In the genomic region with DNA sequence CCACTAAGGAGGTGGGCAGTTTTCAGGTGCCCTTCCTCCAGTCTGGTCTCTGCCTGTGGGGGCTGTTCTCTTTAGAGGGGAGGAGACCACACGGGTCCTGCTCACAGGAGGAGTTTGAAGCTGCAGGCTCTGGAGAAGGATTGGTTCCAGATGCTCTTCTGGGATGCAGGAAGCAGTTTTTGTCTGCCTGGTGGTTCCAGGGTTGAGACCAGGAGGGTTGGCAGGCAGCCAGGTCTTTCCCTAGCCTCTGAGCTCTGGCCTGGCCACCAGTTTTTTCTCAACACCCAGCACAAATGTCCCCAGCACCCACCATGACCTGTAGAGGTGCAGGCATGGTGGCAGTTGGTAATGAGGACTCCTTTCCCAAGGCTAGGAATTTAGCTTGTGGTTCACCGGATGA, we compare ENCODE assay signal across 8 mouse cellular contexts.
DNase-seq lines count a peak whose midpoint lies in the region; ATAC-seq and TF ChIP-seq lines count a peak whose summit lies in the region.

No protein-coding gene starts in this region.

- 45% methylated on average over 2 of the region's 2 CpGs for WGBS in cerebellum, adult 2 months
- 27% methylated on average over 2 of the region's 2 CpGs for WGBS in lung, embryonic 15.5 days
- WGBS in stomach, postnatal 0 days, result 29% methylated on average over 2 of the region's 2 CpGs

- DNase-seq in cerebellum, adult 2 months, result peak; percentile 52 to 54
- DNase-seq in cerebellum, postnatal 4 days (ENCODE audit: low spot score in 2 of 2), result no peak
- DNase-seq in lung, postnatal 36 days, result no peak
- peak; percentile 80 for DNase-seq in kidney, postnatal 10 days
- no peak for DNase-seq in stomach, postnatal 0 days (ENCODE audit: low spot score)
- DNase-seq in left cerebral cortex, adult 11 months (ENCODE audit: low spot score), result no peak

- peaks cover 61% of the 10 kb centered on the region for H3K4me1 ChIP-seq in cerebellum, adult 2 months (ENCODE audit: control insufficient read depth, insufficient read depth, low read length)
- peaks cover 87% of the 10 kb centered on the region for H3K4me1 ChIP-seq in lung, embryonic 15.5 days
- H3K4me1 ChIP-seq in stomach, postnatal 0 days (replicated peaks; ENCODE audit: control insufficient read depth, insufficient read depth), result peaks cover 18% of the 10 kb centered on the region

- no peak overlapping the region for H3K4me3 ChIP-seq in cerebellum, adult 2 months (replicated peaks; ENCODE audit: insufficient read depth, low read depth, low read length)
- no peak overlapping the region for H3K4me3 ChIP-seq in lung, embryonic 15.5 days
- H3K4me3 ChIP-seq in stomach, postnatal 0 days (ENCODE audit: low read depth, low read length), result no peak overlapping the region

- TF ChIP-seq POLR2A in cerebellum, adult 2 months (IDR thresholded peaks at IDR 0.05; ENCODE audit: borderline replicate concordance, insufficient read depth, low read length), result no peak

- no peak overlapping the region for H3K9ac ChIP-seq in lung, embryonic 15.5 days
- no peak overlapping the region for H3K9ac ChIP-seq in stomach, postnatal 0 days (ENCODE audit: low read length)

- ATAC-seq in lung, embryonic 15.5 days (ENCODE audit: borderline replicate concordance, extremely low read depth, low FRiP score, low TSS enrichment), result no peak
- no peak for ATAC-seq in stomach, postnatal 0 days (ENCODE audit: low FRiP score, low TSS enrichment)
- no peak for ATAC-seq in granulocyte monocyte progenitor cell, adult 5-6 weeks (replicated peaks; ENCODE audit: poor library complexity, severe bottlenecking)

- H3K27ac ChIP-seq in cerebellum, adult 2 months (ENCODE audit: insufficient read depth, low read length), result peak overlapping the region; percentile 41; the same call in 1 of the 2 replicates
- peak overlapping the region; percentile 46 for H3K27ac ChIP-seq in lung, embryonic 15.5 days
- 0 out of 2 replicates have a peak overlapping the region, but pooled peaks have one; percentile 30 for H3K27ac ChIP-seq in stomach, postnatal 0 days (replicated peaks)

- H3K9me3 ChIP-seq in lung, embryonic 15.5 days, result no peaks in the 10 kb centered on the region
- H3K9me3 ChIP-seq in stomach, postnatal 0 days (ENCODE audit: control insufficient read depth, low read length), result no peaks in the 10 kb centered on the region

- no peaks in the 10 kb centered on the region for H3K36me3 ChIP-seq in lung, embryonic 15.5 days
- H3K36me3 ChIP-seq in stomach, postnatal 0 days (ENCODE audit: control insufficient read depth, insufficient read depth, low read length), result no peaks in the 10 kb centered on the region

- no peaks in the 10 kb centered on the region for H3K27me3 ChIP-seq in cerebellum, adult 2 months (ENCODE audit: control insufficient read depth, insufficient read depth, low read length)
- H3K27me3 ChIP-seq in lung, embryonic 15.5 days, result no peaks in the 10 kb centered on the region
- no peaks in the 10 kb centered on the region for H3K27me3 ChIP-seq in stomach, postnatal 0 days (ENCODE audit: control insufficient read depth, insufficient read depth, low read length)

- no peak for TF ChIP-seq EP300 in stomach, postnatal 0 days (optimal IDR thresholded peaks at IDR 0.05)

- H3K4me2 ChIP-seq in lung, embryonic 15.5 days, result peak overlapping the region; percentile 50; the same call in 1 of the 2 replicates
- H3K4me2 ChIP-seq in stomach, postnatal 0 days (replicated peaks; ENCODE audit: low read depth), result no peak overlapping the region

- no peak for TF ChIP-seq CTCF in cerebellum, adult 2 months (IDR thresholded peaks at IDR 0.05; ENCODE audit: borderline replicate concordance, insufficient read depth, low read depth, low read length)
- TF ChIP-seq CTCF in stomach, postnatal 0 days (IDR thresholded peaks at IDR 0.05; ENCODE audit: low read depth), result no peak

Comparison
In these comparisons a context has a peak if more than half of its experiments do, and no peak if none do; other contexts are left out.
1. DNase-seq: peak in cerebellum, adult 2 months (2 of 2) and kidney, postnatal 10 days (single experiment); none in cerebellum, postnatal 4 days (0 of 2), lung, postnatal 36 days (single experiment), stomach, postnatal 0 days (single experiment) and left cerebral cortex, adult 11 months (single experiment).
2. Peak in every context shown above with its lines, with median percentiles within 50 percentile points of each other: H3K27ac ChIP-seq.